Mouse (Mus musculus) myocyte (in vitro differentiated cells): ENCODE measurements around the gene 2310034G01Rik. TPM values are rescaled to one million over a fixed set of nuclear protein-coding genes. Genes with fewer than 3 reads are reported as not detected.
A peak's percentile ranks its signal among the peaks of the same experiment; 100 is the strongest.

Experiments
- H3K27me3 ChIP-seq: one replicate; pipeline ENCODE4 v1.6.1; 2011; ENCODE audit not compliant: control insufficient read depth, insufficient read depth, insufficient read length
- H3K36me3 ChIP-seq: one replicate; pipeline ENCODE4 v1.6.1; 2011; ENCODE audit not compliant: control insufficient read depth, insufficient read depth
- H3K4me2 ChIP-seq: one replicate; pipeline ENCODE4 v1.6.1; 2011; ENCODE audit warnings: low read depth, control low read depth
- H3K4me3 ChIP-seq: one replicate; pipeline ENCODE4 v1.5.1; 2011; ENCODE audit warnings: mild to moderate bottlenecking, control low read depth, moderate library complexity
- H3K79me2 ChIP-seq: one replicate; pipeline ENCODE4 v1.6.1; 2011; ENCODE audit not compliant: control insufficient read depth, insufficient read depth
- H3ac ChIP-seq: one replicate; pipeline ENCODE4 v1.6.1; 2011; ENCODE audit not compliant: control insufficient read depth, insufficient read length
- CEBPB ChIP-seq: IDR thresholded peaks from 2 replicates; pipeline ENCODE4 v1.6.1; 2011; ENCODE audit warnings: mild to moderate bottlenecking, moderate library complexity; ENCODE audit not compliant: poor library complexity, insufficient read depth, severe bottlenecking
- E2F4 ChIP-seq: IDR thresholded peaks from one replicate; pipeline ENCODE4 v1.6.1; 2011; ENCODE audit warnings: mild to moderate bottlenecking, control low read depth, moderate library complexity; ENCODE audit not compliant: insufficient read depth
- MAX ChIP-seq: IDR thresholded peaks from one replicate; pipeline ENCODE4 v1.6.1; 2011; ENCODE audit warnings: low read depth, mild to moderate bottlenecking, control low read depth
- MYOD1 ChIP-seq, 3 experiments: IDR thresholded peaks; one replicate each; pipeline ENCODE4 v1.6.1; 2011; ENCODE audit warnings: control low read depth in 2 of 3, low read depth in 2 of 3, mild to moderate bottlenecking in 2 of 3, moderate library complexity in 1 of 3; ENCODE audit not compliant: insufficient read length in 2 of 3, control insufficient read depth in 1 of 3
- MYOG ChIP-seq, 3 experiments: IDR thresholded peaks; one replicate each; pipeline ENCODE4 v1.6.1; 2011; ENCODE audit warnings: control low read depth in 2 of 3, low read depth in 2 of 3, mild to moderate bottlenecking in 2 of 3; ENCODE audit not compliant: insufficient read length in 2 of 3, control insufficient read depth in 1 of 3, insufficient read depth in 1 of 3
- POLR2A ChIP-seq: IDR thresholded peaks from one replicate; pipeline ENCODE4 v1.6.1; 2011; ENCODE audit warnings: low read depth, mild to moderate bottlenecking, control low read depth, moderate library complexity; ENCODE audit not compliant: insufficient read length
- POLR2AphosphoS2 ChIP-seq: IDR thresholded peaks from one replicate; pipeline ENCODE4 v1.6.1; 2011; ENCODE audit warnings: low read depth, control low read depth; ENCODE audit not compliant: insufficient read length
- REST ChIP-seq: IDR thresholded peaks from one replicate; pipeline ENCODE4 v1.6.1; 2011; ENCODE audit warnings: mild to moderate bottlenecking, control low read depth, moderate library complexity; ENCODE audit not compliant: insufficient read depth, insufficient read length
- SRF ChIP-seq: IDR thresholded peaks from one replicate; pipeline ENCODE4 v1.6.1; 2011; ENCODE audit warnings: low read depth; ENCODE audit not compliant: control insufficient read depth, insufficient read length
- TCF12 ChIP-seq: IDR thresholded peaks from one replicate; pipeline ENCODE4 v1.6.1; 2011; ENCODE audit warnings: mild to moderate bottlenecking, control low read depth; ENCODE audit not compliant: poor library complexity, insufficient read depth, severe bottlenecking
- TCF3 ChIP-seq: IDR thresholded peaks from one replicate; pipeline ENCODE4 v1.6.1; 2011; ENCODE audit warnings: low read depth, control low read depth; ENCODE audit not compliant: insufficient read length
- USF1 ChIP-seq: IDR thresholded peaks from one replicate; pipeline ENCODE4 v1.6.1; 2011; ENCODE audit warnings: low read depth, mild to moderate bottlenecking, control low read depth, moderate library complexity
- polyA plus RNA-seq: library from polyadenylated mRNA; unstranded; fragments of >200 nt; fragmentation: generic; extraction: Trizol; gene quantifications from one replicate; pipeline ENCODE4 v1.2.1, GENCODE M21; 2012; ENCODE audit warnings: missing spikeins

2310034G01Rik gene
- polyA plus RNA-seq, 1 experiment: 1.2 TPM

DNA sequence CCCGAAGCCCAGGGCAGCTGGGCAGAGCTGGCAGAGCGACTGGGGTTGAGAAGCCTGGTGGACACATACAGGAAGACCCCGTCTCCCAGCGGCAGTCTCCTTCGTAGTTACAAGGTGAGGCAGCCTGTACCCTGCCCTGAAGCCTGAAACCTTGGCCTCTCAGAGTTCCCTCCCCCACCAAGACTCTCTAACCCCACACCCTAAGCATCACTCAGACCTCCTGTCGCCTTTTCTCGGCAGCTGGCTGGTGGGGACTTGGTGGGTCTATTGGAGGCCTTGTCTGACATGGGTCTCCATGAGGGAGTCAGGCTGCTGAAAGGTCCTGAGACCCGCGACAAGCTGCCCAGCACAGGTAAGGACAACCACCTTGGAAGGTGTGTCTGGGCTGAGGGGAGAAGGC, 38.8 kb downstream of the 2310034G01Rik start:
- peaks cover 3% of the 10 kb centered on the region for H3K79me2 ChIP-seq
- no peaks in the 10 kb centered on the region for H3K27me3 ChIP-seq
- no peak overlapping the region for H3ac ChIP-seq
- TF ChIP-seq SRF (no peak), MYOG (IDR thresholded peaks at IDR 0.05; ENCODE audit: control insufficient read depth in 1 of 3, insufficient read depth in 1 of 3, insufficient read length in 2 of 3, low read depth in 2 of 3) (no peak), MYOD1 (IDR thresholded peaks at IDR 0.05; ENCODE audit: control insufficient read depth in 1 of 3, insufficient read length in 2 of 3, low read depth in 2 of 3) (no peak), USF1 (no peak), REST (no peak)
- no peak overlapping the region for H3K4me3 ChIP-seq
- H3K4me2 ChIP-seq: no peak overlapping the region
- H3K36me3 ChIP-seq: peaks cover 15% of the 10 kb centered on the region

DNA sequence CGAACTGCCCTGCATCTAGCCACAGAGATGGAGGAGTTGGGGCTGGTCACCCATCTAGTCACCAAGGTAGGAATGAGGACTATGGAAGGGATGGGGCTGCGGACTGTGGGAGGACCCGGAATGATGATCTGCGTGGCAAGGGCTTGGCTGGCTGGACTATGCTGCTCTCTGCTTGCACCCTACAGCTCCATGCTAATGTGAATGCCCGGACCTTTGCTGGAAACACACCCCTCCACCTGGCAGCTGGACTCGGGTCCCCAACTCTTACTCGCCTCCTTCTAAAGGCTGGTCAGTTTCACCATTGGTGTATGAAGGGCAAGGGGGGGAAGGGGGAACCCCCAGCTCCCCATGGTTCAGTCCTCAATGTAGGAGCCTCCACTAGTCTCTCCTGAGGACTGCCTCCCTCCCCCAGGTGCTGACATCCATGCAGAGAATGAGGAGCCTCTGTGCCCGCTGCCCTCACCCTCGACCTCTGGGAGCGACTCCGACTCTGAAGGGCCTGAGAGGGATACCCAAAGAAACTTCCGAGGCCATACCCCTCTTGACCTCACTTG, 39.7 kb downstream of the 2310034G01Rik start:
- no peak overlapping the region for H3ac ChIP-seq
- no peaks in the 10 kb centered on the region for H3K27me3 ChIP-seq
- peaks cover 8% of the 10 kb centered on the region for H3K79me2 ChIP-seq
- no peak overlapping the region for H3K4me2 ChIP-seq
- H3K36me3 ChIP-seq: peaks cover 15% of the 10 kb centered on the region
- no peak overlapping the region for H3K4me3 ChIP-seq
- TF ChIP-seq POLR2AphosphoS2 (no peak), SRF (no peak), REST (no peak), CEBPB (no peak), TCF3 (no peak), MYOD1 (IDR thresholded peaks at IDR 0.05; ENCODE audit: control insufficient read depth in 1 of 3, insufficient read length in 2 of 3, low read depth in 2 of 3) (no peak), POLR2A (no peak), MAX (no peak), USF1 (no peak), E2F4 (no peak), TCF12 (no peak), MYOG (IDR thresholded peaks at IDR 0.05; ENCODE audit: control insufficient read depth in 1 of 3, insufficient read depth in 1 of 3, insufficient read length in 2 of 3, low read depth in 2 of 3) (no peak)

DNA sequence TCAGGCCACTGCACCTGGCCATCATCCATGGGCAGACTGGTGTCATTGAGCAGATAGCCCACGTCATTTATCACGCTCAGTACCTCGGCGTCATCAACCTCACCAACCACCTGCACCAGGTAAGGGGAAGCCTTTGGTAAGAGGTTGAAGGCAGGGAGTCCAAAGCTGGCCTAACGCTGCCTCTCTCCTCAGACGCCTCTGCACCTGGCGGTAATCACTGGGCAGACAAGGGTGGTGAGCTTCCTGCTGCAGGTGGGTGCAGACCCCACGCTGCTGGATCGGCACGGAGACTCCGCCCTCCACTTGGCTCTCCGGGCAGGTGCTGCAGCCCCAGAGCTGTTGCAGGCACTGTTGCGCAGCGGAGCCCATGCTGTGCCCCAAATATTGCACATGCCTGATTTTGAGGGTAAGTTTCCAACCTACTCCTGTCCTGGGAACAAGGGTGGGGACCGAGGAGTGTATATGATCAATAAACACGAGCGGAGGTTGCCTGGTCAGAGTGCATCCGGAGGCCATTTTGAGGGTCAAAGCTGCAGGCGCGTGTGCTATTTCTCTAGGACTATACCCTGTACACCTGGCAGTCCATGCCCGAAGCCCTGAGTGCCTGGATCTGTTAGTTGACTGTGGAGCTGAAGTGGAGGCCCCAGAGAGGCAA, 40.3 kb downstream of the 2310034G01Rik start:
- no peak overlapping the region for H3ac ChIP-seq
- H3K79me2 ChIP-seq: peaks cover 8% of the 10 kb centered on the region
- TF ChIP-seq TCF3 (no peak), MYOG (IDR thresholded peaks at IDR 0.05; ENCODE audit: control insufficient read depth in 1 of 3, insufficient read depth in 1 of 3, insufficient read length in 2 of 3, low read depth in 2 of 3) (no peak), MYOD1 (IDR thresholded peaks at IDR 0.05; ENCODE audit: control insufficient read depth in 1 of 3, insufficient read length in 2 of 3, low read depth in 2 of 3) (no peak), POLR2AphosphoS2 (no peak), SRF (no peak), CEBPB (no peak), USF1 (no peak), MAX (no peak)
- H3K4me2 ChIP-seq: no peak overlapping the region
- H3K36me3 ChIP-seq: peaks cover 15% of the 10 kb centered on the region
- H3K4me3 ChIP-seq: no peak overlapping the region
- no peaks in the 10 kb centered on the region for H3K27me3 ChIP-seq

DNA sequence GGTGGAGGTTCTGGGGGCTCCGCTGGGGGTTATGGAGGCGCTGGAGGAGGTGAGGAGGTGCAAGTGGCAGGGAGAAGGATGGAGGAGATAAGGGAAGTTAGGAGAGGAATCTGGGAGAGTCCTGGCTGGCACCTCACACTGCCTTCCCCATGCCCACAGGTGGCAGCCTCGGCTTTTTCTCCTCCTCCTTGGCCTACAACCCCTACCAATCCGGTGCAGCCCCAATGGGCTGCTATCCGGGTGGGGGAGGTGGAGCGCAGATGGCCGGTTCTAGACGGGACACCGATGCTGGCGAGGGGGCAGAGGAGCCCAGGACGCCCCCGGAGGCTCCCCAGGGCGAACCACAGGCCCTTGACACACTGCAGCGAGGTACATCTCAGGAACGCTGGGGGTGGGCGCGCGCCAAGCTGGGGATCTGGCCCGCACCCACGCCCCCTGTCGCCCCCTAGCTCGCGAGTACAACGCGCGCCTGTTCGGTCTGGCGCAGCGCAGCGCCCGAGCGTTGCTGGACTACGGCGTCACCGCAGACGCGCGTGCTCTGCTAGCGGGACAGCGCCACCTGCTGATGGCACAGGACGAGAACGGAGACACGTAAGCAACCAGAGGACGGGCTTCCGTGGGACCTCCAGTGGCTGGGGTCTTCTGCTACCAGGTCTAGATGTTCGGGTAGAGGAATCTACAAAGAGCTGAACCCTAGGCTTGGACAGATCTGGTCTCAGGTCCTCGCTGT, 41.2 kb downstream of the 2310034G01Rik start:
- H3K27me3 ChIP-seq: no peaks in the 10 kb centered on the region
- no peak overlapping the region for H3ac ChIP-seq
- H3K4me2 ChIP-seq: no peak overlapping the region
- no peak for TF ChIP-seq POLR2AphosphoS2
- peak in 2 of 3 experiments; percentile 16 to 17 for TF ChIP-seq MYOG (IDR thresholded peaks at IDR 0.05; ENCODE audit: control insufficient read depth in 1 of 3, insufficient read depth in 1 of 3, insufficient read length in 2 of 3, low read depth in 2 of 3)
- peak in 1 of 3 experiments; percentile 24 for TF ChIP-seq MYOD1 (IDR thresholded peaks at IDR 0.05; ENCODE audit: control insufficient read depth in 1 of 3, insufficient read length in 2 of 3, low read depth in 2 of 3)
- no peak for TF ChIP-seq USF1
- no peak for TF ChIP-seq POLR2A
- peaks cover 15% of the 10 kb centered on the region for H3K36me3 ChIP-seq
- H3K4me3 ChIP-seq: no peak overlapping the region
- peaks cover 8% of the 10 kb centered on the region for H3K79me2 ChIP-seq

DNA sequence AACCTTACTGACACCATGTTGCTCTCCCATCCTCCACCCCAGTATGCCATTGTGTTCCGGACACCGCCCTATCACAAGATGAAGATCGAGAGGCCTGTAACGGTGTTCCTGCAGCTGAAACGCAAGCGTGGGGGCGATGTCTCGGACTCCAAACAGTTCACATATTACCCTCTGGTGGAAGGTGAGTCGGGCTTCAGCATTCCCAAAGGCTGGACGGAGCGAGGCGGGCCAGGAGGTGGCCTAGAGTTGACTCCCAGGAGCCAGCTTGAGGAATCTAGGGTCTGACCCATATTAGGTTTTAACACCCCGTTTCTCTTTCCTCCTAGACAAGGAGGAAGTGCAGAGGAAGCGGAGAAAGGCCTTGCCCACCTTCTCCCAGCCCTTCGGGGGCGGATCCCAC, 41.8 kb downstream of the 2310034G01Rik start:
- no peaks in the 10 kb centered on the region for H3K27me3 ChIP-seq
- H3K79me2 ChIP-seq: peaks cover 8% of the 10 kb centered on the region
- no peak overlapping the region for H3K4me2 ChIP-seq
- TF ChIP-seq CEBPB (no peak), USF1 (no peak), MYOD1 (IDR thresholded peaks at IDR 0.05; ENCODE audit: control insufficient read depth in 1 of 3, insufficient read length in 2 of 3, low read depth in 2 of 3) (no peak), MYOG (IDR thresholded peaks at IDR 0.05; ENCODE audit: control insufficient read depth in 1 of 3, insufficient read depth in 1 of 3, insufficient read length in 2 of 3, low read depth in 2 of 3) (no peak), POLR2A (no peak), TCF12 (no peak)
- no peak overlapping the region for H3K4me3 ChIP-seq
- no peak overlapping the region for H3ac ChIP-seq
- peaks cover 15% of the 10 kb centered on the region for H3K36me3 ChIP-seq
